Mouse (Mus musculus) embryonic facial prominence, embryonic 10.5 days (tissue): ENCODE results near the gene Tango6. TPM values are rescaled to one million over a fixed set of nuclear protein-coding genes. Genes with fewer than 3 reads are reported as not detected.
"Not testable (repeated sequence)": the region's sequence is repeated elsewhere in the genome, so short reads cannot be mapped to it uniquely, and the experiment has no call there.

Experiments used
- DNase-seq: peaks from one replicate; pipeline ENCODE4 v3.0.0-alpha.2; 2017; ENCODE audit warnings: low spot score
- H3K27ac ChIP-seq: fragments of 300-500 bp; sonication (generic); replicated peaks from 2 replicates; pipeline ENCODE4 v1.5.1; 2016; ENCODE audit warnings: mild to moderate bottlenecking
- H3K27me3 ChIP-seq: fragments of 300-500 bp; sonication (generic); replicated peaks from 2 replicates; pipeline ENCODE4 v1.6.1; 2016; ENCODE audit warnings: low read depth, mild to moderate bottlenecking; ENCODE audit not compliant: poor library complexity, severe bottlenecking
- H3K36me3 ChIP-seq: fragments of 300-500 bp; sonication (generic); replicated peaks from 2 replicates; pipeline ENCODE4 v1.6.1; 2016; ENCODE audit warnings: mild to moderate bottlenecking, moderate library complexity
- H3K4me1 ChIP-seq: fragments of 300-500 bp; sonication (generic); 2 replicates; pipeline ENCODE4 v1.6.1; 2016
- H3K4me3 ChIP-seq: fragments of 300-500 bp; sonication (generic); 2 replicates; pipeline ENCODE4 v1.5.1; 2016; ENCODE audit warnings: mild to moderate bottlenecking, moderate library complexity
- H3K9me3 ChIP-seq: fragments of 300-500 bp; sonication (generic); 2 replicates; pipeline ENCODE4 v1.6.1; 2016; ENCODE audit warnings: mild to moderate bottlenecking
- WGBS: fragments of 180-500 bp; shearing (Covaris S2); methylation state at CpG from one replicate; pipeline ENCODE4 v1.1.7; 2016; 5-methylcytosine and 5-hydroxymethylcytosine counted together
- polyA plus RNA-seq: library from polyadenylated mRNA; unstranded; fragments of >200 nt; fragmentation: Nextera tagmentation; extraction: Ambion mirVana; gene quantifications from 2 replicates; pipeline ENCODE4 v1.2.1, GENCODE M21; 2016

The Tango6 gene
- polyA plus RNA-seq, 1 experiment from 2014 or later, result 16.3 TPM

- H3K27ac ChIP-seq, result no peak overlapping the region
- no peak overlapping the region for H3K4me3 ChIP-seq
- H3K4me1 ChIP-seq, result peaks cover 7% of the 10 kb centered on the region; the same call in 1 of the 2 replicates
- no peak for DNase-seq
- no peaks in the 10 kb centered on the region for H3K36me3 ChIP-seq
- no peaks in the 10 kb centered on the region for H3K9me3 ChIP-seq
- WGBS, result 76% methylated on average over 13 of the region's 13 CpGs
- no peaks in the 10 kb centered on the region for H3K27me3 ChIP-seq
Observed at GRCm38 (mm10) chr8:106769147-106769805, 86.4 kb downstream of the Tango6 start.

- WGBS, result 95% methylated on average over 9 of the region's 9 CpGs
- Histone ChIP-seq H3K9me3 (no peaks in the 10 kb centered on the region), H3K4me3 (no peak overlapping the region), H3K27me3 (no peaks in the 10 kb centered on the region), H3K36me3 (0 out of 2 replicates have a peak, but pooled peaks cover 3% of the 10 kb centered on the region), H3K4me1 (peaks cover 7% of the 10 kb centered on the region; the same call in 1 of the 2 replicates), H3K27ac (no peak overlapping the region)
- DNase-seq, result no peak
Observed at GRCm38 (mm10) chr8:106770596-106771179, 87.8 kb downstream of the Tango6 start.

GRCm38 (mm10) chr8:106772094-106772493, 89.2 kb downstream of the Tango6 start:
- no peaks in the 10 kb centered on the region for H3K27me3 ChIP-seq
- peaks cover 7% of the 10 kb centered on the region; the same call in 1 of the 2 replicates for H3K4me1 ChIP-seq
- no peak overlapping the region for H3K4me3 ChIP-seq
- no peak for DNase-seq
- 0 out of 2 replicates have a peak, but pooled peaks cover 3% of the 10 kb centered on the region for H3K36me3 ChIP-seq
- no peak overlapping the region for H3K27ac ChIP-seq
- H3K9me3 ChIP-seq, result no peaks in the 10 kb centered on the region
- WGBS, result 84% methylated on average over 6 of the region's 6 CpGs

DNA sequence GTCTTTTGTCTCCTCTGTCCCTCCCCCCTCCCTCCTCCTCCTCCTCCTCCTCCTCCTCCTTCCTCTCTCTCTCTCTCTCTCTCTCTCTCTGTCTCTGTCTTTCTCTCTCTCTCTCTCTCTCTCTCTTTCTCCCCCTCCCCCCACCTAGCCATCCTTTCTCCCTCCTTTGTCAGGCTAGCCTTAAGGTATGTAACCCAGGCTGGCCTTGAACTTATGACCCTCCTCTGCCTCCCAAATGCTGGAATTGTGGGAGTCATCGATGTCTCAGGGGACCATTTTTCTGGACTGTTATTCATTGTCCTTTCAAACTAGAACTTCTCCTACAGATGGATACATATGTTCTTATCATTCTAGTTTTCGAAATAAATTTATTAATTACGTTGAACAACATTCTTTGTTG, 89.6 kb downstream of the Tango6 start:
- H3K27me3 ChIP-seq, result no peaks in the 10 kb centered on the region
- H3K4me3 ChIP-seq, result no peak overlapping the region
- H3K9me3 ChIP-seq, result no peaks in the 10 kb centered on the region
- DNase-seq, result no peak
- WGBS, result 92% methylated on average over 3 of the region's 3 CpGs
- peaks cover 7% of the 10 kb centered on the region; the same call in 1 of the 2 replicates for H3K4me1 ChIP-seq
- H3K36me3 ChIP-seq, result 0 out of 2 replicates have a peak, but pooled peaks cover 3% of the 10 kb centered on the region
- H3K27ac ChIP-seq, result no peak overlapping the region

DNA sequence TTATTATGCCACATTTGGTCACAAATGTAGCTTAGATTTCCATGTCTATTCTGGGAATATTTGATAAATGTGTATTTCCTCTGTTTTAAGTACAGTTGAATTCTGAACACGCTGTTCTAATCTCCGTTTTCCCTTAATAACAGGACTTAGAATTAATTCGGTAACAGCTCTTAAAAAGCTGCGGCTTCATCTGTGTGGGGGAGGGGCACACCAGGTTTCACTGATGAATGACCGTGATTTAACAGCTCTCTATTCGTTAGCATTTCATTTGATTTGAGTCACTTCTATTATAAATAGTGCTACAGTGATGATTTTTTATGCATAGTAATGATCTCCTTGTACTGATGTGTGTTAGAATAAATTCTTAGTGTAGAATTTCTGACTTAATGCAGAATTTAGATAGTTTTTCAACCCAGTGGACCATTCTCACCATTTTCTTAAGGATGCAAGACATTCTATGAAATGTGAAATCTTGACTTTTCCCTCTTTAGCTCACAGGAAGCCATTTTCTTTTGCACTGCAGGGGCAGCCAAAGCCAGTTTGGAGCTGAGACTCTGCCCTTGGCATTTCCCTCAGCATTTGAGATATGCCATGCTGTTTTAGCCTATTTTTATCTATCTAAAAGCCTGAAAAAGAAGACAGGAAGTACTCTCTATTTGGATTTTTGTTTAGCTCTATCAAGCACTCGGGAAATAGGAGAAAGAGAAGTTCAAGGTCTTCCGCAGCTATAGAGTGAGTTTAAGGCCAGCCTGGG, 91.9 kb downstream of the Tango6 start:
- 0 out of 2 replicates have a peak, but pooled peaks cover 3% of the 10 kb centered on the region for H3K4me1 ChIP-seq
- 88% methylated on average over 8 of the region's 8 CpGs for WGBS
- no peak overlapping the region for H3K27ac ChIP-seq
- no peaks in the 10 kb centered on the region for H3K9me3 ChIP-seq
- H3K36me3 ChIP-seq, result 0 out of 2 replicates have a peak, but pooled peaks cover 3% of the 10 kb centered on the region
- DNase-seq, result no peak
- H3K27me3 ChIP-seq, result no peaks in the 10 kb centered on the region
- no peak overlapping the region for H3K4me3 ChIP-seq

- Histone ChIP-seq H3K27ac (no peak overlapping the region), H3K4me3 (no peak overlapping the region), H3K9me3 (no peaks in the 10 kb centered on the region), H3K4me1 (peaks cover 9% of the 10 kb centered on the region), H3K36me3 (peaks cover 8% of the 10 kb centered on the region), H3K27me3 (no peaks in the 10 kb centered on the region)
- DNase-seq, result no peak
- 64% methylated on average over 4 of the region's 4 CpGs for WGBS
Observed at GRCm38 (mm10) chr8:106789623-106790022, 106.8 kb downstream of the Tango6 start.

DNA sequence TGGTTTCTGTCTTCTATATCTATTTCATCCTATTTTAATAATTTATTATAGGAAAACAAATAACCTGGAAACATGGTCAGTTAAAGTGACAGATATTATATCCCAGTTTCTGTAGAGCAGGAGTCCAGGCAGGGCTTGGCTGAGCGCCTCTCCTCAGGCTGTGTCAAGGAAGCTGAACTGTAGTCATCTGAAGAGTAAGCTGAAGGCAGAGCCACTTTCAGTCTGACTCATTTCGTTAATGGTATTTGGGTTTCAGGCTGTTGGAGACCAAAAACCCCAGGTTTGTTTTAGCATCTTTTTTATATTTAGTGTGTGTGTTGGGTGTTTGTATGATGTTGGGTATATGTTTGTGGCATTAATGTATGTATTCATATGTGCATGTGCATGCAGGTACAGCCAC, 112.0 kb downstream of the Tango6 start:
- Histone ChIP-seq H3K36me3 (peaks cover 8% of the 10 kb centered on the region), H3K4me1 (peaks cover 2% of the 10 kb centered on the region; the same call in 1 of the 2 replicates), H3K27ac (no peak overlapping the region), H3K27me3 (no peaks in the 10 kb centered on the region), H3K9me3 (no peaks in the 10 kb centered on the region), H3K4me3 (no peak overlapping the region)
- 91% methylated on average over 2 of the region's 2 CpGs for WGBS
- no peak for DNase-seq

GRCm38 (mm10) chr8:106799821-106800220, 117.0 kb downstream of the Tango6 start:
- 71% methylated on average over 1 of the region's 1 CpGs for WGBS
- no peaks in the 10 kb centered on the region for H3K9me3 ChIP-seq

DNA sequence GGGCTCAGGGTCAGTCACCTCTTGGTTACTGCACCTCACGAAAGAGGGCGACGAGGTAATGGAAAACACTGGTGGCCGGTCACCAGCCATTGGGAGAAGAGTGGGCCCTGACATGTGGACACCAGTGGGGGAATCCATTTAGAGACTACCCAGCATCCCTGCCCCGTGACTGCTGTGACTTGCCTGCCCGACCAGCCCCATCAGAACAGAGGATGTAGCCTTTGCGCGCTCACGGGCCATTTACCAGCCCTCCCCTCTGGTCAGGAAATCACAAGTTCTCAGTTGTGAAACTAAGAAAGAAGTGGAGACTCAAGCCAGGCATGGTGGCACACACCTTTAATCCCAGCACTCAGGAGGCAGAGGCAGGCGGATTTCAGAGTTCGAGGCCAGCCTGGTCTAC, 118.4 kb downstream of the Tango6 start:
- Histone ChIP-seq H3K4me1 (peaks cover 5% of the 10 kb centered on the region), H3K27me3 (no peaks in the 10 kb centered on the region), H3K9me3 (0 out of 2 replicates have a peak, but pooled peaks cover 6% of the 10 kb centered on the region), H3K27ac (no peak overlapping the region), H3K36me3 (peaks cover 12% of the 10 kb centered on the region), H3K4me3 (no peak overlapping the region)
- 93% methylated on average over 11 of the region's 11 CpGs for WGBS
- DNase-seq, result no peak

More at GRCm38 (mm10) chr8:106799821-106800220, 117.0 kb downstream of the Tango6 start:
- Histone ChIP-seq H3K27ac (no peak overlapping the region), H3K4me3 (no peak overlapping the region), H3K36me3 (peaks cover 4% of the 10 kb centered on the region; the same call in 1 of the 2 replicates), H3K27me3 (no peaks in the 10 kb centered on the region), H3K4me1 (peaks cover 5% of the 10 kb centered on the region)
- no peak for DNase-seq

DNA sequence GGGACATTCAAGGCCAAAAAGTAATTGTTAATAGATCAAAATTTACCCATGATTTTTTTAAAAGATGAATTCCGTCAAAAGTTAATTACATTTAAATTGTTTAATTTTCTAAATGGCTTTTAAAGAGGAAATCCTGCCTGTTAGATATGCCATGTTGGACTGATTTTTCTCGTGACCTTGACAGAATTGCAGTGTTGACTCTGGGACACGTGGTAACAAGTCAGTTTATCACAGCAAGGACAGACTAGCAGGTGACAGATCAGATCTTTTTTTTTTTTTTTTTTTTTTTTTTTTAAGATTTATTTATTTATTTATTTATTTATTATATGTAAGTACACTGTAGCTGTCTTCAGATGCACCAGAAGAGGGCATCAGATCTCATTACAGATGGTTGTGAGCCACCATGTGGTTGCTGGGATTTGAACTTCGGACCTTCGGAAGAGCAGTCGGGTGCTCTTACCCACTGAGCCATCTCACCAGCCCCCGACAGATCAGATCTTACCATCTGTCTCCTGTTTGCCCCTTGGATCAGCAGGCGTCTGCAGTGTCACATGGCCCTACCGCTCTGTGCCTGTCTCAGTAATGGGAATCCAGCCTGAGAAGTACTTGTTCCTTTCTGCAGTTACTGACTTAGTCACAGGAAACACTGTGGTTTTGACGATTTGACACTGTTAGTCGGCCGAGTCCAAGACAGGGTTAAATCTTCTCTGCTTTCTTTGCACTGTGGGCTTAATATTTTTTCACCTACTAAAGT, 119.7 kb downstream of the Tango6 start:
- H3K27me3 ChIP-seq, H3K9me3 ChIP-seq, H3K4me3 ChIP-seq, H3K4me1 ChIP-seq, H3K27ac ChIP-seq: not testable (repeated sequence)
- peaks cover 18% of the 10 kb centered on the region for H3K36me3 ChIP-seq
- peak; percentile 19 for DNase-seq
- WGBS, result 82% methylated on average over 12 of the region's 12 CpGs

DNA sequence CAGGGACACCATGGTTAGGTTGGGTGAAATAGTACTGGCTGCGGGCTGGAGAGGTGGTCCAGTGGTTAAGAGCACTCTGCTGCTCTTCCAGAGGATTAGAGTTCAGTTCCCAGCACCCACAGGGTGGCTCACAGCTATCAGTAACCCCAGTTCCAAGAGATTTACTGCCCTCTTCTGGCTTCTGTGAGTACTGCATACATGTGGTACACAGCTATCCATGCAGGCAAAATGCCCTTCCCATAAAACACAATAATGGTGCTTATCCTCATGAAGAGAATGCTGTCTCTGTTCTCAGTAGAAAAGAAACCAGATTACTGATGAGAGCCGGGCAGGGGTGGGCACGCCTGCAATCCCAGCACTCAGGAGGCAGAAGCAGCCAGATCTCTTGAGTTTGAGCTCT, 123.0 kb downstream of the Tango6 start:
- Histone ChIP-seq H3K36me3 (peaks cover 24% of the 10 kb centered on the region), H3K9me3 (0 out of 2 replicates have a peak, but pooled peaks cover 6% of the 10 kb centered on the region), H3K27me3 (no peaks in the 10 kb centered on the region), H3K4me3 (no peak overlapping the region), H3K4me1 (peaks cover 11% of the 10 kb centered on the region), H3K27ac (no peak overlapping the region)
- DNase-seq, result no peak
- 95% methylated on average over 3 of the region's 3 CpGs for WGBS

GRCm38 (mm10) chr8:106807461-106807860, 124.6 kb downstream of the Tango6 start:
- peaks cover 30% of the 10 kb centered on the region for H3K36me3 ChIP-seq
- H3K27ac ChIP-seq, result no peak overlapping the region
- DNase-seq, result no peak
- H3K4me3 ChIP-seq, result no peak overlapping the region
- peaks cover 11% of the 10 kb centered on the region for H3K4me1 ChIP-seq
- 92% methylated on average over 4 of the region's 4 CpGs for WGBS
- H3K27me3 ChIP-seq, result no peaks in the 10 kb centered on the region
- H3K9me3 ChIP-seq, result 0 out of 2 replicates have a peak, but pooled peaks cover 6% of the 10 kb centered on the region
